In the genomic region with DNA sequence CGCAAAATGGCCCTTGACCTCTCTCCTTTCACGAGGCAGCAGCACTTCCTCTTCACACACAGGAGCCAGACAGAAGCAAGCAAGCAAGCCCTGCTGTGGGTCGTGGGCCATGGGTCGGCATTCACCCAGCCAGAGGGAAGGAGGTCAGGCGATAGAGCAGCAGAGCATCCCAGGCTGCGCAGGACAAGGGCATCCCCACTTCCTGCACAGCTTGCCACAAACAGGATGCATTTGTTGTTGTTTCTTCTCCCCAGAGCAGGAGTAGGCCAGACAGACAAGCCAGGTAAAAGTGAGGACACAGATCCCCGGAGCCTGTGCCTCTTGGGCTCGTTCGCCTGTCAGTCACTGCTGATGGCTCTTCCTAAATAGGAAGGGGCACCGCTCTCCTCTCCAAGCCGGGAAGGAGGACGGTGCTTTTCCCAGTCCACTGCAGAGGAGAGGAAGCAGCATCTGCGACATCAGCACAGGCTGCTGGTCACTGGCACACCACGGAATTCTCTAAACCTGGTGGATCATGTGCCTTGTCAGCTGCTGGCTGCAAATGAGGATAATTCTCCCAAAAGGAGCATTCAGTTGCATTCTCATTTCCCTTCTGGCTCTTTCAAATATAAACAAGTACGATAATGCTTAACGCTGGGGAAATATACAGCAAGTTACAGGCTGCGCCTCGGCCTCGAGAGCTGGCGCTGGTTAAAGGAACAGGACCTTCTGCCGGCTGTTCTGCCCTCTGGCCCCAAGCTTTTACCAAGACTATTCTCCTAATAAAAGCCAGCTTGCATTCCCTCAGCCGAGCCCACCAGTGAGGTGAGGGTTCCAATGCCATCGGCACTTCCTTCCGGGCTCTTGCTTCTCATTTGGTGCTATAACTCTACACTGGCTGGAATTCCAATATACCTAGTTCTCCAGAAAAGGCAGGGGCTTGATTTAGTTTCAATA, we compare ENCODE assay signal across 10 mouse cellular contexts.
DNase-seq lines count a peak whose midpoint lies in the region; ATAC-seq and TF ChIP-seq lines count a peak whose summit lies in the region.
"Had no signal": no experiment of that assay in that cellular context is flagged by ENCODE, and none has a peak within 500 bp of the region (broad histone marks: within the 10 kb centered on the region; RNA-seq: fewer than 3 reads in every experiment).

No protein-coding gene starts in this region.

- no peak overlapping the region for H3K27ac ChIP-seq in kidney, adult 2 months (ENCODE audit: insufficient read depth, low read depth, low read length)
- no peak overlapping the region for H3K27ac ChIP-seq in embryonic facial prominence, embryonic 14.5 days (replicated peaks; ENCODE audit: low read depth, low read length)
- H3K27ac ChIP-seq: heart, adult 2 months had no signal

- H3K9me3 ChIP-seq in embryonic facial prominence, embryonic 14.5 days (ENCODE audit: control insufficient read depth, low read length): no peaks in the 10 kb centered on the region

- peak; percentile 39 for DNase-seq in kidney, adult 2 months
- DNase-seq in kidney, adult 11 months: no peak
- peak; percentile 38 for DNase-seq in brain, embryonic 14.5 days (ENCODE audit: low read depth)
- DNase-seq in embryonic facial prominence, embryonic 14.5 days (ENCODE audit: low spot score): peak; percentile 20
- peak; percentile 34 to 57 for DNase-seq in lung, postnatal 4 days
- no peak for DNase-seq in cerebellum, adult 11 months
- no peak for DNase-seq in right cerebral cortex, adult 2 months (ENCODE audit: low spot score in 2 of 2)
- DNase-seq in right cerebral cortex, postnatal 10 days (ENCODE audit: low spot score in 2 of 2): no peak
- DNase-seq: adrenal gland, postnatal 25 days; heart, adult 2 months had no signal

- H3K9ac ChIP-seq in embryonic facial prominence, embryonic 14.5 days (ENCODE audit: low read depth, low read length): no peak overlapping the region; the same call in 1 of the 2 replicates

- no peaks in the 10 kb centered on the region for H3K27me3 ChIP-seq in kidney, adult 2 months (replicated peaks; ENCODE audit: control insufficient read depth, insufficient read depth, low read length)
- no peaks in the 10 kb centered on the region for H3K27me3 ChIP-seq in embryonic facial prominence, embryonic 14.5 days (replicated peaks; ENCODE audit: control insufficient read depth, insufficient read depth, low read length)

- no peaks in the 10 kb centered on the region; the same call in 1 of the 2 replicates for H3K4me1 ChIP-seq in kidney, adult 2 months (ENCODE audit: control insufficient read depth, insufficient read depth, low read length)
- H3K4me1 ChIP-seq in embryonic facial prominence, embryonic 14.5 days (ENCODE audit: control insufficient read depth, insufficient read depth, low read length): peaks cover 32% of the 10 kb centered on the region

- no peak overlapping the region for H3K4me2 ChIP-seq in embryonic facial prominence, embryonic 14.5 days (ENCODE audit: low read depth, low read length)

- WGBS in kidney, adult 2 months: 58% methylated on average over 24 of the region's 24 CpGs
- 28% methylated on average over 24 of the region's 24 CpGs for WGBS in embryonic facial prominence, embryonic 14.5 days

- no peak for TF ChIP-seq CTCF in kidney, adult 2 months (conservative IDR thresholded peaks at IDR 0.05; ENCODE audit: insufficient read depth, insufficient read length, low read depth, low read length)
- TF ChIP-seq CTCF in brain, embryonic 14.5 days (IDR thresholded peaks at IDR 0.05; ENCODE audit: borderline replicate concordance, extremely low read depth, insufficient read depth, insufficient read length): no peak

- ATAC-seq in embryonic facial prominence, embryonic 14.5 days (ENCODE audit: low read depth): 0 out of 2 replicates have a peak, but pooled peaks have one; percentile 14

- no peaks in the 10 kb centered on the region; the same call in 1 of the 2 replicates for H3K36me3 ChIP-seq in kidney, adult 2 months (ENCODE audit: control insufficient read depth, insufficient read depth, low read length)
- H3K36me3 ChIP-seq in embryonic facial prominence, embryonic 14.5 days (ENCODE audit: control insufficient read depth, insufficient read depth, low read length): peaks cover 8% of the 10 kb centered on the region; the same call in 1 of the 2 replicates

- H3K4me3 ChIP-seq in kidney, adult 2 months (ENCODE audit: insufficient read depth, low read depth, low read length): no peak overlapping the region
- H3K4me3 ChIP-seq in embryonic facial prominence, embryonic 14.5 days (ENCODE audit: low read depth, low read length): no peak overlapping the region
- H3K4me3 ChIP-seq: heart, adult 2 months had no signal

- no peak for TF ChIP-seq POLR2A in kidney, adult 2 months (IDR thresholded peaks at IDR 0.05; ENCODE audit: low read depth, low read length)
- TF ChIP-seq POLR2A in brain, embryonic 14.5 days (IDR thresholded peaks at IDR 0.05; ENCODE audit: borderline replicate concordance, extremely low read depth, insufficient read depth, insufficient read length, poor library complexity, severe bottlenecking): no peak

Comparison
In these comparisons a context has a peak if more than half of its experiments do, and no peak if none do; other contexts are left out.
1. DNase-seq: peak in kidney, adult 2 months (single experiment), brain, embryonic 14.5 days (single experiment), embryonic facial prominence, embryonic 14.5 days (single experiment) and lung, postnatal 4 days (2 of 2); none in kidney, adult 11 months (single experiment), cerebellum, adult 11 months (single experiment), right cerebral cortex, adult 2 months (0 of 2) and right cerebral cortex, postnatal 10 days (0 of 2).